Mouse (Mus musculus): ENCODE data around the gene Mtmr10. TPM values are rescaled to one million over a fixed set of nuclear protein-coding genes. Genes with fewer than 3 reads are reported as not detected.

The Mtmr10 gene
- total RNA-seq, 2 experiments from 2014 or later = 11.9 to 12.0 TPM

GRCm38 (mm10) chr7:64289416-64289815 lies 2.0 kb downstream of the Mtmr10 start:
- intact Hi-C loops (cut with DNase I) = loop anchor here (5.0 kb wide), 2 partner anchors 83 to 347 kb away; partner anchors contain the start of gene Fan1

GRCm38 (mm10) chr7:64290431-64290830 lies 3.0 kb downstream of the Mtmr10 start:
- DNase-seq (ENCODE audit: low spot score) = no peak
- intact Hi-C loops (cut with DNase I) = no loop called here

More at GRCm38 (mm10) chr7:64289416-64289815, 2.0 kb downstream of the Mtmr10 start:
- no peak for DNase-seq (ENCODE audit: low spot score)

- intact Hi-C loops (cut with DNase I) = no loop called here
- DNase-seq (ENCODE audit: low spot score) = no peak
Measured at GRCm38 (mm10) chr7:64291722-64292121, 4.3 kb downstream of the Mtmr10 start.

GRCm38 (mm10) chr7:64296286-64297010 lies 9.0 kb downstream of the Mtmr10 start:
- DNase-seq (ENCODE audit: low spot score) = no peak
- intact Hi-C loops (cut with DNase I) = no loop called here

GRCm38 (mm10) chr7:64310241-64310640 lies 22.8 kb downstream of the Mtmr10 start:
- intact Hi-C loops (cut with DNase I) = no loop called here
- DNase-seq (ENCODE audit: low spot score) = no peak

GRCm38 (mm10) chr7:64310756-64311155 lies 23.3 kb downstream of the Mtmr10 start:
- DNase-seq (ENCODE audit: low spot score) = no peak
- intact Hi-C loops (cut with DNase I) = no loop called here

- intact Hi-C loops (cut with DNase I) = no loop called here
Measured at GRCm38 (mm10) chr7:64312811-64313210, 25.4 kb downstream of the Mtmr10 start.

GRCm38 (mm10) chr7:64321125-64321524 lies 33.7 kb downstream of the Mtmr10 start:
- no peak for DNase-seq (ENCODE audit: low spot score)
- intact Hi-C loops (cut with DNase I) = no loop called here

More at GRCm38 (mm10) chr7:64312811-64313210, 25.4 kb downstream of the Mtmr10 start:
- DNase-seq (ENCODE audit: low spot score) = no peak

GRCm38 (mm10) chr7:64321658-64322057 lies 34.2 kb downstream of the Mtmr10 start:
- no peak for DNase-seq (ENCODE audit: low spot score)
- intact Hi-C loops (cut with DNase I) = no loop called here

GRCm38 (mm10) chr7:64326892-64327291 lies 39.4 kb downstream of the Mtmr10 start:
- peak; percentile 27 for DNase-seq (ENCODE audit: low spot score)
- intact Hi-C loops (cut with DNase I) = loop anchor here (1.0 to 2.0 kb wide), 2 partner anchors 46 to 162 kb away; no protein-coding TSS in a partner anchor

- DNase-seq (ENCODE audit: low spot score) = no peak
- intact Hi-C loops (cut with DNase I) = loop anchor here (1.0 to 2.0 kb wide), 2 partner anchors 45 to 162 kb away; no protein-coding TSS in a partner anchor
Measured at GRCm38 (mm10) chr7:64327486-64327885, 40.0 kb downstream of the Mtmr10 start.

GRCm38 (mm10) chr7:64331309-64331708 lies 43.9 kb downstream of the Mtmr10 start:
- intact Hi-C loops (cut with DNase I) = no loop called here
- no peak for DNase-seq (ENCODE audit: low spot score)

- DNase-seq (ENCODE audit: low spot score) = no peak
- intact Hi-C loops (cut with DNase I) = no loop called here
Measured at GRCm38 (mm10) chr7:64332686-64333085, 45.2 kb downstream of the Mtmr10 start.

GRCm38 (mm10) chr7:64347813-64348212 lies 60.4 kb downstream of the Mtmr10 start:
- no peak for DNase-seq (ENCODE audit: low spot score)

GRCm38 (mm10) chr7:64349147-64349861 lies 61.9 kb downstream of the Mtmr10 start:
- intact Hi-C loops (cut with DNase I) = no loop called here
- DNase-seq (ENCODE audit: low spot score) = no peak

More at GRCm38 (mm10) chr7:64347813-64348212, 60.4 kb downstream of the Mtmr10 start:
- intact Hi-C loops (cut with DNase I) = no loop called here

GRCm38 (mm10) chr7:64351087-64351486 lies 63.6 kb downstream of the Mtmr10 start:
- intact Hi-C loops (cut with DNase I) = no loop called here

GRCm38 (mm10) chr7:64354206-64354605 lies 66.8 kb downstream of the Mtmr10 start:
- intact Hi-C loops (cut with DNase I) = no loop called here
- DNase-seq (ENCODE audit: low spot score) = no peak

More at GRCm38 (mm10) chr7:64351087-64351486, 63.6 kb downstream of the Mtmr10 start:
- DNase-seq (ENCODE audit: low spot score) = no peak

- no peak for DNase-seq (ENCODE audit: low spot score)
- intact Hi-C loops (cut with DNase I) = no loop called here
Measured at GRCm38 (mm10) chr7:64356661-64357060, 69.2 kb downstream of the Mtmr10 start.

GRCm38 (mm10) chr7:64357405-64357804 lies 70.0 kb downstream of the Mtmr10 start:
- peak; percentile 14 for DNase-seq (ENCODE audit: low spot score)
- intact Hi-C loops (cut with DNase I) = no loop called here

- DNase-seq (ENCODE audit: low spot score) = no peak
- intact Hi-C loops (cut with DNase I) = no loop called here
Measured at GRCm38 (mm10) chr7:64358666-64359065, 71.2 kb downstream of the Mtmr10 start.

All from heart, postnatal 25 days (tissue).